Mouse (Mus musculus) lung, embryonic 14.5 days (tissue): Measurements from ENCODE around the gene Ogn. TPM values are rescaled to one million over a fixed set of nuclear protein-coding genes. Genes with fewer than 3 reads are reported as not detected.

Experiments used
- ATAC-seq: fragments of 200-750 bp; cut with Nextera tagmentation; 2 replicates; pipeline ENCODE4 v1.8.0; 2017; ENCODE audit warnings: mild to moderate bottlenecking, moderate TSS enrichment, moderate library complexity; ENCODE audit not compliant: insufficient read depth
- DNase-seq: peaks from one replicate; pipeline ENCODE4 v3.0.0-alpha.2; 2015
- H3K27ac ChIP-seq: fragments of 300-500 bp; sonication (generic); 2 replicates; pipeline ENCODE4 v1.5.1; 2014; ENCODE audit warnings: low read depth, mild to moderate bottlenecking, moderate library complexity
- H3K27me3 ChIP-seq: fragments of 300-500 bp; sonication (generic); 2 replicates; pipeline ENCODE4 v1.6.1; 2014; ENCODE audit warnings: low read length, control low read depth; ENCODE audit not compliant: insufficient read depth
- H3K36me3 ChIP-seq: fragments of 300-500 bp; sonication (generic); 2 replicates; pipeline ENCODE4 v1.6.1; 2014; ENCODE audit warnings: control low read depth; ENCODE audit not compliant: insufficient read depth
- H3K4me1 ChIP-seq: fragments of 300-500 bp; sonication (generic); 2 replicates; pipeline ENCODE4 v1.6.1; 2014; ENCODE audit warnings: antibody characterized with exemption, control low read depth; ENCODE audit not compliant: insufficient read depth
- H3K4me2 ChIP-seq: fragments of 300-500 bp; sonication (generic); 2 replicates; pipeline ENCODE4 v1.6.1; 2014; ENCODE audit warnings: mild to moderate bottlenecking
- H3K4me3 ChIP-seq: fragments of 300-500 bp; sonication (generic); 2 replicates; pipeline ENCODE4 v1.5.1; 2014; ENCODE audit warnings: low read depth, low read length
- H3K9ac ChIP-seq: fragments of 300-500 bp; sonication (generic); 2 replicates; pipeline ENCODE4 v1.6.1; 2014
- H3K9me3 ChIP-seq: fragments of 300-500 bp; sonication (generic); 2 replicates; pipeline ENCODE4 v1.6.1; 2016; ENCODE audit warnings: low read depth, low read length, control low read depth
- CTCF ChIP-seq: IDR thresholded peaks from 2 replicates; pipeline ENCODE4 v1.5.1; 2016; ENCODE audit warnings: antibody characterized with exemption, low read depth
- WGBS: fragments of 180-500 bp; shearing (Covaris S2); extraction: QIAGEN DNeasy Blood & Tissue Kit; methylation state at CpG from one replicate; pipeline ENCODE4 v1.1.7; 2014; 5-methylcytosine and 5-hydroxymethylcytosine counted together
- polyA plus RNA-seq: library from polyadenylated mRNA; unstranded; fragments of >200 nt; fragmentation: Nextera tagmentation; extraction: Ambion mirVana; gene quantifications from 2 replicates; pipeline ENCODE4 v1.2.1, GENCODE M21; 2014

Gene Ogn
- 69.3 and 75.0 TPM in 2 replicates for polyA plus RNA-seq

DNA sequence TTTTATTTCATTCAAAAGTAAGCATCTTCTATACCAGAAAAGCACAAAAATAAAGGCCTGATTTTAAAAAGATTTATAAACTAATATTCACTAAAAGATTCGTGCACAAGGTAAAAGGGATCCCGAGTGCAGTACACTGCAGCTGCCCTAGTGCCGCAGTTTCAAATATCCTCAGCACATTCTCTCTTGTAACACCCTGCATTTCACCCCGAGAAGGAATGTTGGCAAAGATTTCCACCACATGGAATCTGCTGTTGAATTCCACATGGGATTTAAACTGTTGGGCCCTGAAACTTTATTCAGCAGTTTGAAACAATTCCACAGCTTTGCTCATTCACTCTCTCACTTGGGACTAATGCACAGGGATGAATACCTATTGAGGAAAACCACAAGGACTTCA is at the start of gene Ogn:
Gene Ogn (plus strand): TSS at position 333 of the 400 bp plus-strand sequence.
- peak within 1 kb of the TSS; percentile 44 for H3K4me2 ChIP-seq
- no peaks in the 10 kb centered on the region for H3K36me3 ChIP-seq
- no peaks in the 10 kb centered on the region for H3K9me3 ChIP-seq
- no peak for TF ChIP-seq CTCF
- no peaks in the 10 kb centered on the region for H3K27me3 ChIP-seq
- ATAC-seq: peak; percentile 89
- H3K9ac ChIP-seq: no peak within 1 kb of the TSS
- 43% methylated on average over 4 of the region's 4 CpGs for WGBS
- H3K27ac ChIP-seq: peak within 1 kb of the TSS; percentile 65; the same call in 1 of the 2 replicates
- peak within 1 kb of the TSS; percentile 28 for H3K4me3 ChIP-seq
- no peaks in the 10 kb centered on the region for H3K4me1 ChIP-seq
- DNase-seq: peak; percentile 91

DNA sequence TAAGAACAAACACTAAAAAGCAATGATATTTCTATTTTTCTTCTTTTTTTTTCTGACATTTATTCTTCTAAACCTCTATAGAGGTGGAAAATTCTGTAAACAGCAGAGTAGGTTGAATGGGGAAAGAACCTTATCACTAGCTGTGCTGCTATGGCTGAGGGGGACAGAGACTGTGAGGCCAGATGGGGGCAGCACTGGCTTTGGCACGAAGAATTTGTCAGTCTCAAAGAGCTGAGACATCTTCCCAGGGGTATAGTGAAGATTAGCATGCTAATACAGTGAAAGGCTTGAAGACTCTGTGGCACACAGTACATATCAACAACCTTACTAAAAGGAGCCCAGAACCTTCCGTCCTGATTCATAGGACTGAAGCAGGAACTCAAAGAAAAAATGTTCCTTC is 48.7 kb upstream of the Ogn start:
- Histone ChIP-seq H3K4me2 (no peak overlapping the region), H3K9me3 (no peaks in the 10 kb centered on the region), H3K27ac (no peak overlapping the region), H3K9ac (no peak overlapping the region), H3K27me3 (no peaks in the 10 kb centered on the region), H3K4me3 (no peak overlapping the region), H3K36me3 (no peaks in the 10 kb centered on the region), H3K4me1 (no peaks in the 10 kb centered on the region)
- TF ChIP-seq CTCF: peak; percentile 63
- DNase-seq (peak; percentile 67), ATAC-seq (no peak)
- 35% methylated on average over 2 of the region's 2 CpGs for WGBS

GRCm38 (mm10) chr13:49560886-49561285 is 47.0 kb upstream of the Ogn start:
- no peaks in the 10 kb centered on the region for H3K9me3 ChIP-seq
- no peak overlapping the region for H3K9ac ChIP-seq
- H3K27me3 ChIP-seq: no peaks in the 10 kb centered on the region
- no peak for DNase-seq
- H3K27ac ChIP-seq: no peak overlapping the region
- ATAC-seq: no peak
- TF ChIP-seq CTCF: no peak
- H3K4me2 ChIP-seq: no peak overlapping the region
- H3K36me3 ChIP-seq: no peaks in the 10 kb centered on the region
- H3K4me1 ChIP-seq: no peaks in the 10 kb centered on the region
- WGBS: 64% methylated on average over 2 of the region's 2 CpGs
- no peak overlapping the region for H3K4me3 ChIP-seq

GRCm38 (mm10) chr13:49564347-49564746 is 43.5 kb upstream of the Ogn start:
- H3K27ac ChIP-seq: no peak overlapping the region
- no peak overlapping the region for H3K4me2 ChIP-seq
- ATAC-seq: no peak
- no peak for TF ChIP-seq CTCF
- H3K4me1 ChIP-seq: no peaks in the 10 kb centered on the region
- no peaks in the 10 kb centered on the region for H3K27me3 ChIP-seq
- no peak overlapping the region for H3K4me3 ChIP-seq
- no peaks in the 10 kb centered on the region for H3K36me3 ChIP-seq
- 80% methylated on average over 1 of the region's 1 CpGs for WGBS
- DNase-seq: no peak
- no peak overlapping the region for H3K9ac ChIP-seq
- H3K9me3 ChIP-seq: no peaks in the 10 kb centered on the region

DNA sequence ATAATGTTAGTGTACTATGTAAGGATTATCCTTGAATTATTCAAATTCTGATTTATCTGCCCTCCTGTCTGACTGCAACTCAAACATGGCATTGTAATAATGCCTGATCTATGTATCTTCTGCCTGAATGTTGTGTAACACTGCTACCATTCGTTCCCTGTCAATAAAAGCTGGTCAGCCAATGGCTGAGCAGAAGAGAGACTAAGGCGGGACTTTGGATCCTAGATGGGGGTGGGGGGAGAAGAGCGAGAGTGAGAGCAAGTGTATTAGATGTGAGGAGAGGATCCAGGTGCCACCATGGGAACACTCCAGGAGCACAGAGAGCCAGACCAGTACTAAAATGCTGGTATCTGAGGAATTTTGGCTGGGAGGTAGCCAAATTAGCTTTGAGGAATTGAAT is 37.5 kb upstream of the Ogn start:
- TF ChIP-seq CTCF: no peak
- Histone ChIP-seq H3K36me3 (no peaks in the 10 kb centered on the region), H3K27me3 (no peaks in the 10 kb centered on the region), H3K4me2 (no peak overlapping the region), H3K9me3 (no peaks in the 10 kb centered on the region), H3K9ac (no peak overlapping the region), H3K4me3 (no peak overlapping the region), H3K4me1 (no peaks in the 10 kb centered on the region), H3K27ac (no peak overlapping the region)
- no peak for DNase-seq
- no peak for ATAC-seq
- 79% methylated on average over 3 of the region's 3 CpGs for WGBS

DNA sequence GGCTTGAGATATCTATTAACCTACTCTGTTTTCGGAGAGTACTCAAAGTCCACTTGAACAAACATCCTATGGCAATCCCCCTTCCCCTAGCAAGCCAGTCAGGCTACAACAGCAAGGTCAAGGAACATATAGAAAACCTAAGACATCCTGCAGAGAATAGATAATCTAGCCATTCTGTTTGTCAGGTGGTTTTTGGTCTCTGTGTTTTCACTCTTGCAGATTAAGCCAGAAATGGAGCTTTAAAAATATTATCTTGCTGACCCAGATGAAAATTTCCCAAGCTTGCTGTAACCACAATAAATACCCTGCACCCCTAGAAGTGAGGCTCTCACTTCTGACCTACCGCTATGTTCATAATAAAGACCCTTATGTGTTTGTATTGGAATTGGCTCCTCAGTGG is 36.4 kb upstream of the Ogn start:
- Histone ChIP-seq H3K4me2 (no peak overlapping the region), H3K27me3 (no peaks in the 10 kb centered on the region), H3K36me3 (no peaks in the 10 kb centered on the region), H3K9ac (no peak overlapping the region), H3K4me1 (no peaks in the 10 kb centered on the region), H3K4me3 (no peak overlapping the region), H3K9me3 (no peaks in the 10 kb centered on the region), H3K27ac (no peak overlapping the region)
- WGBS: 85% methylated on average over 2 of the region's 2 CpGs
- TF ChIP-seq CTCF: no peak
- DNase-seq: no peak
- no peak for ATAC-seq

- H3K4me3 ChIP-seq: no peak within 1 kb of the TSS
- H3K4me1 ChIP-seq: 0 out of 2 replicates have a peak, but pooled peaks cover 3% of the 10 kb centered on the region
- ATAC-seq (peak; percentile 56), DNase-seq (peak; percentile 78)
- H3K9ac ChIP-seq: no peak within 1 kb of the TSS
- H3K36me3 ChIP-seq: no peaks in the 10 kb centered on the region
- H3K27me3 ChIP-seq: no peaks in the 10 kb centered on the region
- H3K4me2 ChIP-seq: peak within 1 kb of the TSS; percentile 18; the same call in 1 of the 2 replicates
- WGBS: 41% methylated on average over 8 of the region's 8 CpGs
- TF ChIP-seq CTCF: no peak
- no peaks in the 10 kb centered on the region for H3K9me3 ChIP-seq
- peak within 1 kb of the TSS; percentile 94 for H3K27ac ChIP-seq
Measured at GRCm38 (mm10) chr13:49581541-49582530, 26.0 kb upstream of the Ogn start, which contains the start of gene Omd. Gene Omd (plus strand): TSS chr13:49582462.
